Mouse (Mus musculus) MEL (cell line): ENCODE data around the gene Tcl1b3. TPM values are rescaled to one million over a fixed set of nuclear protein-coding genes. Genes with fewer than 3 reads are reported as not detected.
"Not testable (repeated sequence)": the region's sequence is repeated elsewhere in the genome, so short reads cannot be mapped to it uniquely, and the experiment has no call there.

Experiments
- DNase-seq: peaks from one replicate; pipeline ENCODE4 v3.0.0; 2011; ENCODE audit warnings: low read depth, low spot score
- H3K27ac ChIP-seq: 2 replicates; pipeline ENCODE4 v1.5.1; 2012; ENCODE audit warnings: low read depth, mild to moderate bottlenecking, control low read depth, low read length, moderate library complexity; ENCODE audit not compliant: control insufficient read depth
- H3K27me3 ChIP-seq, 2 experiments: fragments of 150-350 bp in 1 of 2; sonication (generic) in 1 of 2; 2 replicates each; pipeline ENCODE4 v1.6.1; 2012; ENCODE audit warnings: low read length in 2 of 2, mild to moderate bottlenecking in 2 of 2, improper control_type of control experiment in 1 of 2, moderate library complexity in 1 of 2; ENCODE audit not compliant: insufficient read depth in 2 of 2, control insufficient read depth in 1 of 2
- H3K36me3 ChIP-seq, 2 experiments: 2 replicates each; pipeline ENCODE4 v1.6.1; 2012 to 2014; ENCODE audit warnings: low read length in 2 of 2, improper control_type of control experiment in 1 of 2, inconsistent platforms in 1 of 2, mild to moderate bottlenecking in 1 of 2; ENCODE audit not compliant: insufficient read depth in 2 of 2, control insufficient read depth in 1 of 2
- H3K4me1 ChIP-seq, 2 experiments: fragments of 150-350 bp in 1 of 2; sonication (generic) in 1 of 2; 2 replicates each; pipeline ENCODE4 v1.6.1; 2012; ENCODE audit warnings: low read length in 2 of 2, improper control_type of control experiment in 1 of 2, mild to moderate bottlenecking in 1 of 2; ENCODE audit not compliant: insufficient read depth in 2 of 2, control insufficient read depth in 1 of 2
- H3K4me3 ChIP-seq, 2 experiments: fragments of 150-350 bp in 1 of 2; sonication (generic) in 1 of 2; 2 replicates each; pipeline ENCODE4 v1.5.1; 2012; ENCODE audit warnings: low read depth in 2 of 2, low read length in 2 of 2, mild to moderate bottlenecking in 2 of 2, moderate library complexity in 2 of 2, control low read depth in 1 of 2, improper control_type of control experiment in 1 of 2; ENCODE audit not compliant: control insufficient read depth in 1 of 2, insufficient read depth in 1 of 2
- H3K79me2 ChIP-seq: 2 replicates; pipeline ENCODE4 v1.6.1; 2012; ENCODE audit warnings: mild to moderate bottlenecking, low read length, moderate library complexity; ENCODE audit not compliant: control insufficient read depth, poor library complexity, insufficient read depth
- H3K9ac ChIP-seq: 2 replicates; pipeline ENCODE4 v1.6.1; 2012; ENCODE audit warnings: low read depth, mild to moderate bottlenecking, control low read depth, low read length, moderate library complexity; ENCODE audit not compliant: control insufficient read depth, poor library complexity, severe bottlenecking
- H3K9me3 ChIP-seq: fragments of 150-350 bp; sonication (generic); replicated peaks from 2 replicates; pipeline ENCODE4 v1.6.1; 2012; ENCODE audit warnings: mild to moderate bottlenecking, low read length, improper control_type of control experiment, moderate library complexity; ENCODE audit not compliant: insufficient read depth
- BHLHE40 ChIP-seq: IDR thresholded peaks from 2 replicates; pipeline ENCODE4 v1.6.1; 2012; ENCODE audit warnings: low read depth, mild to moderate bottlenecking, inconsistent platforms, low read length, improper control_type of control experiment, borderline replicate concordance
- E2F4 ChIP-seq: IDR thresholded peaks from 2 replicates; pipeline ENCODE4 v1.6.1; 2011; ENCODE audit warnings: low read depth, low read length, improper control_type of control experiment, borderline replicate concordance
- EP300 ChIP-seq, 2 experiments: IDR thresholded peaks; 2 replicates each; pipeline ENCODE4 v1.6.1; 2011; ENCODE audit warnings: improper control_type of control experiment in 2 of 2, low read length in 2 of 2, low read depth in 1 of 2, mild to moderate bottlenecking in 1 of 2
- HCFC1 ChIP-seq: IDR thresholded peaks from 2 replicates; pipeline ENCODE4 v1.6.1; 2012; ENCODE audit warnings: low read depth, mild to moderate bottlenecking, inconsistent platforms, low read length, improper control_type of control experiment, moderate library complexity
- JUND ChIP-seq: IDR thresholded peaks from 2 replicates; pipeline ENCODE4 v1.6.1; 2011; ENCODE audit warnings: low read depth, mild to moderate bottlenecking, improper control_type of control experiment, low read length
- MAFK ChIP-seq: IDR thresholded peaks from 2 replicates; pipeline ENCODE4 v1.6.1; 2011; ENCODE audit warnings: low read depth, mild to moderate bottlenecking, low read length, improper control_type of control experiment, borderline replicate concordance
- MXI1 ChIP-seq: IDR thresholded peaks from 2 replicates; pipeline ENCODE4 v1.6.1; 2011; ENCODE audit warnings: mild to moderate bottlenecking, low read depth, low read length, improper control_type of control experiment
- MYB ChIP-seq: IDR thresholded peaks from 2 replicates; pipeline ENCODE4 v1.6.1; 2011; ENCODE audit warnings: mild to moderate bottlenecking, low read depth, low read length, improper control_type of control experiment
- MYC ChIP-seq: IDR thresholded peaks from 2 replicates; pipeline ENCODE4 v1.6.1; 2011; ENCODE audit warnings: low read depth, mild to moderate bottlenecking, low read length, improper control_type of control experiment, moderate library complexity
- NELFE ChIP-seq: IDR thresholded peaks from 2 replicates; pipeline ENCODE4 v1.6.1; 2011; ENCODE audit warnings: low read depth, low read length, improper control_type of control experiment
- NRF1 ChIP-seq: IDR thresholded peaks from 2 replicates; pipeline ENCODE4 v1.6.1; 2014; ENCODE audit warnings: low read depth, mild to moderate bottlenecking, inconsistent platforms, low read length, improper control_type of control experiment, moderate library complexity; ENCODE audit not compliant: poor library complexity, insufficient read depth, severe bottlenecking
- POLR2A ChIP-seq, 2 experiments: IDR thresholded peaks; 2 replicates each; pipeline ENCODE4 v1.6.1; 2011 to 2012; ENCODE audit warnings: low read length in 2 of 2, mild to moderate bottlenecking in 2 of 2, control low read depth in 1 of 2, improper control_type of control experiment in 1 of 2, low read depth in 1 of 2, moderate library complexity in 1 of 2; ENCODE audit not compliant: control insufficient read depth in 1 of 2, insufficient read depth in 1 of 2, poor library complexity in 1 of 2
- RAD21 ChIP-seq: IDR thresholded peaks from 2 replicates; pipeline ENCODE4 v1.6.1; 2011; ENCODE audit warnings: mild to moderate bottlenecking, low read depth, low read length, improper control_type of control experiment
- RCOR1 ChIP-seq: IDR thresholded peaks from 2 replicates; pipeline ENCODE4 v1.6.1; 2012; ENCODE audit warnings: low read depth, mild to moderate bottlenecking, inconsistent platforms, low read length, improper control_type of control experiment
- SIN3A ChIP-seq: IDR thresholded peaks from 2 replicates; pipeline ENCODE4 v1.6.1; 2012; ENCODE audit warnings: low read length, improper control_type of control experiment, inconsistent platforms
- SMC3 ChIP-seq: IDR thresholded peaks from 2 replicates; pipeline ENCODE4 v1.6.1; 2011; ENCODE audit warnings: low read depth, low read length, improper control_type of control experiment
- TAL1 ChIP-seq: IDR thresholded peaks from 2 replicates; pipeline ENCODE4 v1.6.1; 2012; ENCODE audit warnings: mild to moderate bottlenecking, inconsistent platforms, low read length, moderate library complexity, mixed read lengths
- TCF12 ChIP-seq: IDR thresholded peaks from 2 replicates; pipeline ENCODE4 v1.6.1; 2014; ENCODE audit warnings: low read depth, mild to moderate bottlenecking, inconsistent platforms, low read length, improper control_type of control experiment, moderate library complexity
- USF2 ChIP-seq, 2 experiments: IDR thresholded peaks; 2 replicates each; pipeline ENCODE4 v1.6.1; 2011 to 2012; ENCODE audit warnings: improper control_type of control experiment in 2 of 2, low read length in 2 of 2, borderline replicate concordance in 1 of 2, inconsistent platforms in 1 of 2, low read depth in 1 of 2, mild to moderate bottlenecking in 1 of 2; ENCODE audit not compliant: insufficient read depth in 1 of 2
- ZNF384 ChIP-seq: IDR thresholded peaks from 2 replicates; pipeline ENCODE4 v1.6.1; 2012; ENCODE audit warnings: low read depth, mild to moderate bottlenecking, inconsistent platforms, low read length, improper control_type of control experiment
- polyA plus RNA-seq, 2 experiments: library from polyadenylated mRNA; stranded (reverse) in 1 of 2; unstranded in 1 of 2; fragments of >175 nt in 1 of 2; fragments of >200 nt in 1 of 2; gene quantifications; 2 replicates each; pipeline versions ENCODE4 v1.2.1 to v1.2.4; 2012; ENCODE audit warnings: low replicate concordance in 2 of 2, low read depth in 1 of 2; ENCODE audit not compliant: insufficient read length in 2 of 2, insufficient read depth in 1 of 2, missing spikeins in 1 of 2
- total RNA-seq: library from RNA; depleted of rRNA; stranded (reverse); fragments of 300-350 nt; gene quantifications from 2 replicates; pipeline ENCODE4 v1.2.3, GENCODE M21; 2012; rRNA removed

The Tcl1b3 gene
- total RNA-seq (not detected in 2 replicates), polyA plus RNA-seq (not detected)

DNA sequence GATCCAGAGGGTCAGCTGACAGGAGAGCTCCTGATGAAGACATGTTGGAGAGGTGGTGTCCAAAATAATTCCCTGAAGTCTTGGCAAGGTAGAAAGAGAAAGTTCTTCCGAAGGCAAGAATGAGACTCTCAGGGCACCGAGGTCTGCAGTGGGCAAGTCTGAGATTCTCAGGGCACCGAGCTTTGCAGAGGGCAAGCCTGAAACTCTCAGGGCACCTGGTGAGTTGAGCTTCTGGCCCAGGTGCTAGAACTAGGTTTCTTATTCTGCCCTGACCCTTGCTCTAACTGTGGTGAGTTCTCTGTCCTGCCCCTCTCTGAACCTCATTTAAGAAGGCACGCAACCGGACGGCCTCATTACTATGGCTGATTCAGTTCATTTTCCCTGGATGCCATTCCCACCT is at the start of gene Tcl1b3:
Gene Tcl1b3 (plus strand): TSS at position 301 of the 400 bp plus-strand sequence.
- not testable (repeated sequence) for H3K27me3 ChIP-seq, H3K79me2 ChIP-seq, H3K9me3 ChIP-seq, DNase-seq, H3K4me1 ChIP-seq, H3K9ac ChIP-seq, H3K27ac ChIP-seq, H3K36me3 ChIP-seq, H3K4me3 ChIP-seq

DNA sequence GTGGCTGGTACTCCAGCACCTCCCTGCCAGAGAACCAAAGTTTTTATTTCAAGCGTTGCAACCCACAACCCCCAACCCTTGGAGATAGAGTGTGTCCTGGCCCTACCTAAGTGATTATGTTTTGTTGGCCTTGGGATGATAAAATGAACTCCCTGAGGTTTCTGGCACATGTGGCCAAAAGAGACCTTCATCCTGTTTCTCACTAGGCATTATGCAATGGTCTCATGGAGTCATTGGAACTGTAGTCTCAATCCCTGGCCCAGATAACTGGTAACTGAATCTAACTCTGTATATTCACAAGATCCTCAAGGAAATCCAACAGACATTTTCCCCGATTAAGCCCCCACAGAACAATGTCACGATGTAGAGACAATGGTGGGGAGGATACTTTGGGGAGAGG is 47.7 kb upstream of the Tcl1b3 start:
- Histone ChIP-seq H3K9me3 (no peaks in the 10 kb centered on the region), H3K27ac (no peak overlapping the region), H3K36me3 (no peaks in the 10 kb centered on the region), H3K4me3 (no peak overlapping the region), H3K4me1 (no peaks in the 10 kb centered on the region), H3K27me3 (no peaks in the 10 kb centered on the region), H3K9ac (no peak overlapping the region), H3K79me2 (no peaks in the 10 kb centered on the region)
- DNase-seq, result no peak
- TF ChIP-seq NELFE, result no peak
- TF ChIP-seq ZNF384, result no peak
- TF ChIP-seq USF2 (IDR thresholded peaks at IDR 0.05; ENCODE audit: borderline replicate concordance in 1 of 2, insufficient read depth in 1 of 2, low read depth in 1 of 2, low read length in 2 of 2), result no peak
- TF ChIP-seq JUND, result no peak
- TF ChIP-seq MYB, result no peak
- no peak for TF ChIP-seq BHLHE40
- no peak for TF ChIP-seq EP300 (IDR thresholded peaks at IDR 0.05; ENCODE audit: low read depth in 1 of 2, low read length in 2 of 2)
- no peak for TF ChIP-seq HCFC1
- TF ChIP-seq TAL1, result no peak
- no peak for TF ChIP-seq POLR2A (IDR thresholded peaks at IDR 0.05; ENCODE audit: control insufficient read depth in 1 of 2, insufficient read depth in 1 of 2, low read depth in 1 of 2, low read length in 2 of 2, poor library complexity in 1 of 2)
- TF ChIP-seq SMC3, result no peak
- TF ChIP-seq TCF12, result no peak
- no peak for TF ChIP-seq RAD21
- no peak for TF ChIP-seq RCOR1
- no peak for TF ChIP-seq SIN3A
- TF ChIP-seq MAFK, result no peak
- no peak for TF ChIP-seq E2F4
- no peak for TF ChIP-seq MXI1
- no peak for TF ChIP-seq NRF1
- TF ChIP-seq MYC, result no peak

DNA sequence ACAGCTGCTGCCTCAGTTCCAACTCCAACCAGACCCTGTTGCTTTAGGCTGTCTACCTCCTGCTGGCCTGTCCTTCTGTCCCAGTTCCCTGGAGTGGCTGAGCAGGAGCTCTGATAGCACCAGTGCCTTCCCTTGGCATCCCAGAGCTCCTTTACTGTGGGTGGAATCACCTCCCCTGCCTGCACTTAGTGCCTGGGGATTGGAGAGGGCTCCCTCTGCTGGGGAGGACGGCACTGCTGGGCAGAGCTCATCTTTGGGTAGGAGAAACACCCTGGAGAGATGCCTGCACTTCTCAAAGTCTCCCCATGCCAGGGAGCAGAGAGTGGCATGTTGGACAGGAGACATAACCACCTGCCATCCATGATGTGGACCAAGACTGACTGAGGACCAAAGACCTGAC is 45.9 kb upstream of the Tcl1b3 start:
- not testable (repeated sequence) for H3K9me3 ChIP-seq, H3K79me2 ChIP-seq, H3K9ac ChIP-seq, DNase-seq, H3K4me1 ChIP-seq, H3K27ac ChIP-seq, H3K4me3 ChIP-seq, H3K36me3 ChIP-seq, H3K27me3 ChIP-seq
